Mouse (Mus musculus) cerebellum, postnatal 10 days (tissue): Measurements from ENCODE around the gene Plin4.

Experiments used
- DNase-seq, 2 experiments: peaks; one replicate each; pipeline ENCODE4 v3.0.0; 2021; ENCODE audit warnings: mixed read lengths in 2 of 2

Plin4 gene

GRCm38 (mm10) chr17:56054938-56055337 lies 54.7 kb downstream of the Plin4 start:
- DNase-seq = no peak

- DNase-seq = no peak
Observed at GRCm38 (mm10) chr17:56051369-56051768, 58.2 kb downstream of the Plin4 start.
